Mouse (Mus musculus): ENCODE measurements at regions not wholly inside any gene's neighbourhood (a gene's known extent, or its start where the extent isn't known, plus 50 kb on each side); places are given as distances from the start of the nearest gene placed in this dataset.

- H3K4me1 ChIP-seq (replicated peaks; ENCODE audit: low read depth, low read length) = no peaks in the 10 kb centered on the region
- H3K9me3 ChIP-seq (ENCODE audit: low read length) = no peaks in the 10 kb centered on the region
- no peaks in the 10 kb centered on the region for H3K36me3 ChIP-seq (ENCODE audit: insufficient read depth, low read length)
- TF ChIP-seq POU5F1 (IDR thresholded peaks at IDR 0.05; ENCODE audit: borderline replicate concordance, low read length) = no peak
- TF ChIP-seq NANOG (IDR thresholded peaks at IDR 0.05; ENCODE audit: borderline replicate concordance, low read length) = no peak
- no peak for TF ChIP-seq CTCF (conservative IDR thresholded peaks at IDR 0.05; ENCODE audit: low read length)
- H3K4me3 ChIP-seq (replicated peaks; ENCODE audit: low read length) = no peak overlapping the region
- peaks cover 15% of the 10 kb centered on the region for H3K27me3 ChIP-seq (ENCODE audit: insufficient read depth, low read length)
Observed at GRCm38 (mm10) chr11:24226755-24227154, 148.9 kb downstream of the Bcl11a start.

GRCm38 (mm10) chr11:24233376-24233775 lies 155.5 kb downstream of the Bcl11a start:
- TF ChIP-seq CTCF (conservative IDR thresholded peaks at IDR 0.05; ENCODE audit: low read length) (no peak), POU5F1 (IDR thresholded peaks at IDR 0.05; ENCODE audit: borderline replicate concordance, low read length) (no peak), NANOG (IDR thresholded peaks at IDR 0.05; ENCODE audit: borderline replicate concordance, low read length) (no peak)
- no peaks in the 10 kb centered on the region for H3K4me1 ChIP-seq (replicated peaks; ENCODE audit: low read depth, low read length)
- H3K9me3 ChIP-seq (ENCODE audit: low read length) = no peaks in the 10 kb centered on the region
- no peaks in the 10 kb centered on the region for H3K36me3 ChIP-seq (ENCODE audit: insufficient read depth, low read length)
- H3K4me3 ChIP-seq (replicated peaks; ENCODE audit: low read length) = no peak overlapping the region
- H3K27me3 ChIP-seq (ENCODE audit: insufficient read depth, low read length) = 0 out of 2 replicates have a peak, but pooled peaks cover 6% of the 10 kb centered on the region

- H3K36me3 ChIP-seq (ENCODE audit: insufficient read depth, low read length) = no peaks in the 10 kb centered on the region
- H3K4me1 ChIP-seq (replicated peaks; ENCODE audit: low read depth, low read length) = no peaks in the 10 kb centered on the region
- 0 out of 2 replicates have a peak, but pooled peaks cover 6% of the 10 kb centered on the region for H3K27me3 ChIP-seq (ENCODE audit: insufficient read depth, low read length)
- TF ChIP-seq CTCF (conservative IDR thresholded peaks at IDR 0.05; ENCODE audit: low read length) (no peak), POU5F1 (IDR thresholded peaks at IDR 0.05; ENCODE audit: borderline replicate concordance, low read length) (no peak), NANOG (IDR thresholded peaks at IDR 0.05; ENCODE audit: borderline replicate concordance, low read length) (no peak)
- no peak overlapping the region for H3K4me3 ChIP-seq (replicated peaks; ENCODE audit: low read length)
- no peaks in the 10 kb centered on the region for H3K9me3 ChIP-seq (ENCODE audit: low read length)
Observed at GRCm38 (mm10) chr11:24233821-24234220, 156.0 kb downstream of the Bcl11a start.

- H3K36me3 ChIP-seq (ENCODE audit: insufficient read depth, low read length) = no peaks in the 10 kb centered on the region
- H3K27me3 ChIP-seq (ENCODE audit: insufficient read depth, low read length) = 0 out of 2 replicates have a peak, but pooled peaks cover 6% of the 10 kb centered on the region
- H3K4me3 ChIP-seq (replicated peaks; ENCODE audit: low read length) = no peak overlapping the region
- no peaks in the 10 kb centered on the region for H3K9me3 ChIP-seq (ENCODE audit: low read length)
- TF ChIP-seq CTCF (conservative IDR thresholded peaks at IDR 0.05; ENCODE audit: low read length) (no peak), POU5F1 (IDR thresholded peaks at IDR 0.05; ENCODE audit: borderline replicate concordance, low read length) (no peak), NANOG (IDR thresholded peaks at IDR 0.05; ENCODE audit: borderline replicate concordance, low read length) (no peak)
- no peaks in the 10 kb centered on the region for H3K4me1 ChIP-seq (replicated peaks; ENCODE audit: low read depth, low read length)
Observed at GRCm38 (mm10) chr11:24234422-24234821, 156.6 kb downstream of the Bcl11a start.

GRCm38 (mm10) chr11:24235326-24235725 lies 157.5 kb downstream of the Bcl11a start:
- H3K4me3 ChIP-seq (replicated peaks; ENCODE audit: low read length) = no peak overlapping the region
- no peaks in the 10 kb centered on the region for H3K4me1 ChIP-seq (replicated peaks; ENCODE audit: low read depth, low read length)
- no peaks in the 10 kb centered on the region for H3K36me3 ChIP-seq (ENCODE audit: insufficient read depth, low read length)
- TF ChIP-seq POU5F1 (IDR thresholded peaks at IDR 0.05; ENCODE audit: borderline replicate concordance, low read length) (no peak), CTCF (conservative IDR thresholded peaks at IDR 0.05; ENCODE audit: low read length) (no peak), NANOG (IDR thresholded peaks at IDR 0.05; ENCODE audit: borderline replicate concordance, low read length) (no peak)
- H3K9me3 ChIP-seq (ENCODE audit: low read length) = no peaks in the 10 kb centered on the region
- H3K27me3 ChIP-seq (ENCODE audit: insufficient read depth, low read length) = 0 out of 2 replicates have a peak, but pooled peaks cover 6% of the 10 kb centered on the region

- Histone ChIP-seq H3K4me3 (replicated peaks; ENCODE audit: low read length) (no peak overlapping the region), H3K4me1 (replicated peaks; ENCODE audit: low read depth, low read length) (no peaks in the 10 kb centered on the region), H3K27me3 (ENCODE audit: insufficient read depth, low read length) (peaks cover 14% of the 10 kb centered on the region), H3K36me3 (ENCODE audit: insufficient read depth, low read length) (no peaks in the 10 kb centered on the region), H3K9me3 (ENCODE audit: low read length) (no peaks in the 10 kb centered on the region)
- TF ChIP-seq POU5F1 (IDR thresholded peaks at IDR 0.05; ENCODE audit: borderline replicate concordance, low read length) (no peak), CTCF (conservative IDR thresholded peaks at IDR 0.05; ENCODE audit: low read length) (no peak), NANOG (IDR thresholded peaks at IDR 0.05; ENCODE audit: borderline replicate concordance, low read length) (no peak)
Observed at GRCm38 (mm10) chr11:24239631-24240030, 161.8 kb downstream of the Bcl11a start.

- Histone ChIP-seq H3K4me1 (replicated peaks; ENCODE audit: low read depth, low read length) (no peaks in the 10 kb centered on the region), H3K9me3 (ENCODE audit: low read length) (peaks cover under 1% of the 10 kb centered on the region; the same call in 1 of the 2 replicates), H3K4me3 (replicated peaks; ENCODE audit: low read length) (no peak overlapping the region), H3K27me3 (ENCODE audit: insufficient read depth, low read length) (peaks cover 8% of the 10 kb centered on the region), H3K36me3 (ENCODE audit: insufficient read depth, low read length) (no peaks in the 10 kb centered on the region)
- TF ChIP-seq NANOG (IDR thresholded peaks at IDR 0.05; ENCODE audit: borderline replicate concordance, low read length) (no peak), POU5F1 (IDR thresholded peaks at IDR 0.05; ENCODE audit: borderline replicate concordance, low read length) (no peak), CTCF (conservative IDR thresholded peaks at IDR 0.05; ENCODE audit: low read length) (no peak)
Observed at GRCm38 (mm10) chr11:24242096-24242495, 164.2 kb downstream of the Bcl11a start.

- Histone ChIP-seq H3K9me3 (ENCODE audit: low read length) (peaks cover 2% of the 10 kb centered on the region; the same call in 1 of the 2 replicates), H3K4me3 (replicated peaks; ENCODE audit: low read length) (no peak overlapping the region), H3K4me1 (replicated peaks; ENCODE audit: low read depth, low read length) (no peaks in the 10 kb centered on the region), H3K27me3 (ENCODE audit: insufficient read depth, low read length) (peaks cover 8% of the 10 kb centered on the region), H3K36me3 (ENCODE audit: insufficient read depth, low read length) (no peaks in the 10 kb centered on the region)
- TF ChIP-seq CTCF (conservative IDR thresholded peaks at IDR 0.05; ENCODE audit: low read length) (no peak), NANOG (IDR thresholded peaks at IDR 0.05; ENCODE audit: borderline replicate concordance, low read length) (no peak), POU5F1 (IDR thresholded peaks at IDR 0.05; ENCODE audit: borderline replicate concordance, low read length) (no peak)
Observed at GRCm38 (mm10) chr11:24242888-24243287, 165.0 kb downstream of the Bcl11a start.

GRCm38 (mm10) chr11:24245390-24245789 lies 167.5 kb downstream of the Bcl11a start:
- TF ChIP-seq NANOG (IDR thresholded peaks at IDR 0.05; ENCODE audit: borderline replicate concordance, low read length) (no peak), CTCF (conservative IDR thresholded peaks at IDR 0.05; ENCODE audit: low read length) (no peak), POU5F1 (IDR thresholded peaks at IDR 0.05; ENCODE audit: borderline replicate concordance, low read length) (no peak)
- Histone ChIP-seq H3K4me1 (replicated peaks; ENCODE audit: low read depth, low read length) (no peaks in the 10 kb centered on the region), H3K27me3 (ENCODE audit: insufficient read depth, low read length) (peaks cover 24% of the 10 kb centered on the region), H3K36me3 (ENCODE audit: insufficient read depth, low read length) (no peaks in the 10 kb centered on the region), H3K9me3 (ENCODE audit: low read length) (peaks cover 2% of the 10 kb centered on the region; the same call in 1 of the 2 replicates), H3K4me3 (replicated peaks; ENCODE audit: low read length) (no peak overlapping the region)

Measured in E14TG2a.4 (cell line).